Mouse (Mus musculus): ENCODE results near the gene Nfatc3.

- TF ChIP-seq CTCF (IDR thresholded peaks at IDR 0.05; ENCODE audit: low read depth, low read length) (no peak), POLR2A (IDR thresholded peaks at IDR 0.05; ENCODE audit: borderline replicate concordance, low read depth, low read length) (no peak)
Measured at GRCm38 (mm10) chr8:106127054-106127453, 68.4 kb downstream of the Nfatc3 start.

Data from bone marrow macrophage, adult 2 months (primary cell).